Mouse (Mus musculus) CH12.LX (cell line): Measurements from ENCODE around the gene Plekhb2. TPM values are rescaled to one million over a fixed set of nuclear protein-coding genes. Genes with fewer than 3 reads are reported as not detected.

Experiments
- DNase-seq: peaks from one replicate; pipeline ENCODE4 v3.0.0-alpha.2; 2013; ENCODE audit errors: extremely low read depth
- H3K27ac ChIP-seq: 2 replicates; pipeline ENCODE4 v1.5.1; 2012; ENCODE audit warnings: low read depth, mild to moderate bottlenecking, control low read depth, moderate library complexity; ENCODE audit not compliant: insufficient read depth
- H3K27me3 ChIP-seq: replicated peaks from 2 replicates; pipeline ENCODE3; 2012; ENCODE audit warnings: inconsistent platforms
- H3K36me3 ChIP-seq, 2 experiments: replicated peaks in 1 of 2; 2 replicates each; pipeline versions ENCODE3 to v1.6.1; 2012; ENCODE audit warnings: inconsistent platforms in 1 of 2, low read length in 1 of 2, mild to moderate bottlenecking in 1 of 2, mixed read lengths in 1 of 2, moderate library complexity in 1 of 2; ENCODE audit not compliant: control insufficient read depth in 1 of 2, insufficient read depth in 1 of 2
- H3K4me1 ChIP-seq, 2 experiments: 2 replicates each; pipeline ENCODE4 v1.6.1; 2012; ENCODE audit warnings: inconsistent platforms in 1 of 2, moderate library complexity in 1 of 2; ENCODE audit not compliant: insufficient read depth in 2 of 2, control insufficient read depth in 1 of 2
- H3K4me2 ChIP-seq: 2 replicates; pipeline ENCODE4 v1.6.1; 2012; ENCODE audit warnings: low read depth, mild to moderate bottlenecking, control low read depth; ENCODE audit not compliant: poor library complexity, insufficient read depth, severe bottlenecking
- H3K4me3 ChIP-seq, 3 experiments: fragments of 150-350 bp in 1 of 3; sonication (generic) in 1 of 3; replicated peaks in 1 of 3; 2 replicates each; pipeline versions ENCODE3 to v1.5.1; 2011 to 2012; ENCODE audit warnings: low read depth in 2 of 3, low read length in 2 of 3, mild to moderate bottlenecking in 2 of 3, moderate library complexity in 2 of 3, control low read depth in 1 of 3, improper control_type of control experiment in 1 of 3, inconsistent platforms in 1 of 3, mixed read lengths in 1 of 3; ENCODE audit not compliant: poor library complexity in 1 of 3
- H3K79me2 ChIP-seq: replicated peaks from 2 replicates; pipeline ENCODE4 v1.6.1; 2012; ENCODE audit warnings: mild to moderate bottlenecking, moderate library complexity; ENCODE audit not compliant: control insufficient read depth, poor library complexity, insufficient read depth, severe bottlenecking; ENCODE audit errors: extremely low read depth
- H3K9ac ChIP-seq: 2 replicates; pipeline ENCODE4 v1.6.1; 2012; ENCODE audit warnings: low read depth, mild to moderate bottlenecking, control low read depth, moderate library complexity; ENCODE audit not compliant: insufficient read depth
- H3K9me3 ChIP-seq: replicated peaks from 2 replicates; pipeline ENCODE3; 2012; ENCODE audit warnings: low read length, inconsistent platforms, mixed read lengths
- BHLHE40 ChIP-seq: IDR thresholded peaks from 2 replicates; pipeline ENCODE4 v1.6.1; 2011; ENCODE audit warnings: mild to moderate bottlenecking, low read depth, low read length, improper control_type of control experiment
- CHD2 ChIP-seq: IDR thresholded peaks from 2 replicates; pipeline ENCODE4 v1.6.1; 2011; ENCODE audit warnings: low read length, improper control_type of control experiment
- E2F4 ChIP-seq: IDR thresholded peaks from 2 replicates; pipeline ENCODE4 v1.6.1; 2011; ENCODE audit warnings: low read depth, low read length, improper control_type of control experiment; ENCODE audit not compliant: insufficient replicate concordance
- ETS1 ChIP-seq: conservative IDR thresholded peaks from 2 replicates; pipeline ENCODE4 v1.6.1; 2012; ENCODE audit warnings: low read depth, mild to moderate bottlenecking, inconsistent platforms, low read length, improper control_type of control experiment, moderate library complexity
- GABPA ChIP-seq: IDR thresholded peaks from 2 replicates; pipeline ENCODE4 v1.6.1; 2012; ENCODE audit warnings: low read depth, low read length, improper control_type of control experiment, inconsistent platforms; ENCODE audit not compliant: insufficient replicate concordance
- IRF4 ChIP-seq: IDR thresholded peaks from 2 replicates; pipeline ENCODE4 v1.6.1; 2014; ENCODE audit warnings: low read depth, mild to moderate bottlenecking, inconsistent platforms, low read length, improper control_type of control experiment
- JUND ChIP-seq: conservative IDR thresholded peaks from 2 replicates; pipeline ENCODE4 v1.6.1; 2011; ENCODE audit warnings: low read depth, low read length, improper control_type of control experiment
- KAT2A ChIP-seq: IDR thresholded peaks from 2 replicates; pipeline ENCODE4 v1.6.1; 2012; ENCODE audit warnings: low read length, improper control_type of control experiment, inconsistent platforms; ENCODE audit not compliant: insufficient replicate concordance
- MAFK ChIP-seq: IDR thresholded peaks from 2 replicates; pipeline ENCODE4 v1.6.1; 2011; ENCODE audit warnings: low read length, improper control_type of control experiment; ENCODE audit not compliant: insufficient replicate concordance
- MAX ChIP-seq: IDR thresholded peaks from 2 replicates; pipeline ENCODE4 v1.6.1; 2011; ENCODE audit warnings: low read length, improper control_type of control experiment
- MAZ ChIP-seq: IDR thresholded peaks from 2 replicates; pipeline ENCODE4 v1.6.1; 2012; ENCODE audit warnings: low read depth, mild to moderate bottlenecking, inconsistent platforms, low read length, improper control_type of control experiment, moderate library complexity
- MEF2A ChIP-seq: IDR thresholded peaks from 2 replicates; pipeline ENCODE4 v1.6.1; 2014; ENCODE audit warnings: low read depth, mild to moderate bottlenecking, inconsistent platforms, low read length, improper control_type of control experiment, borderline replicate concordance
- MYC ChIP-seq: IDR thresholded peaks from 2 replicates; pipeline ENCODE4 v1.6.1; 2011; ENCODE audit warnings: low read depth, mild to moderate bottlenecking, improper control_type of control experiment, low read length
- NELFE ChIP-seq: IDR thresholded peaks from 2 replicates; pipeline ENCODE4 v1.6.1; 2011; ENCODE audit warnings: low read depth, low read length, improper control_type of control experiment
- PAX5 ChIP-seq: IDR thresholded peaks from 2 replicates; pipeline ENCODE4 v1.6.1; 2012; ENCODE audit warnings: low read length, inconsistent platforms, mixed read lengths
- POLR2AphosphoS2 ChIP-seq: IDR thresholded peaks from 2 replicates; pipeline ENCODE4 v1.6.1; 2011; ENCODE audit warnings: low read depth, low read length, improper control_type of control experiment
- RAD21 ChIP-seq: IDR thresholded peaks from 2 replicates; pipeline ENCODE4 v1.6.1; 2011; ENCODE audit warnings: low read depth, mild to moderate bottlenecking, low read length, improper control_type of control experiment, moderate library complexity
- SIN3A ChIP-seq: IDR thresholded peaks from 2 replicates; pipeline ENCODE4 v1.6.1; 2012; ENCODE audit warnings: low read length, improper control_type of control experiment, inconsistent platforms
- TBP ChIP-seq: conservative IDR thresholded peaks from 2 replicates; pipeline ENCODE4 v1.6.1; 2011; ENCODE audit warnings: low read depth, low read length, improper control_type of control experiment
- UBTF ChIP-seq: IDR thresholded peaks from 2 replicates; pipeline ENCODE4 v1.6.1; 2012; ENCODE audit warnings: low read depth, mild to moderate bottlenecking, inconsistent platforms, low read length, improper control_type of control experiment, moderate library complexity
- USF1 ChIP-seq: IDR thresholded peaks from 2 replicates; pipeline ENCODE4 v1.6.1; 2014; ENCODE audit warnings: low read depth, mild to moderate bottlenecking, inconsistent platforms, low read length, improper control_type of control experiment
- USF2 ChIP-seq: conservative IDR thresholded peaks from 2 replicates; pipeline ENCODE4 v1.6.1; 2011; ENCODE audit warnings: low read depth, low read length, improper control_type of control experiment
- ZC3H11A ChIP-seq: IDR thresholded peaks from 2 replicates; pipeline ENCODE4 v1.6.1; 2012; ENCODE audit warnings: low read depth, mild to moderate bottlenecking, inconsistent platforms, low read length, improper control_type of control experiment
- ZKSCAN1 ChIP-seq: IDR thresholded peaks from 2 replicates; pipeline ENCODE4 v1.6.1; 2012; ENCODE audit warnings: low read depth, inconsistent platforms, low read length, improper control_type of control experiment, borderline replicate concordance
- dilution Hi-C: fragments of 300-500 bp; cut with MboI; formaldehyde crosslinking; loops from 2 replicates; pipeline ENCODE4 v1.14.3; 2020; ENCODE audit warnings: low sequenced_read_pairs; ENCODE audit not compliant: extremely low pct_unique_long_range_greater_than_20kb, extremely low pct_ligation_motif_present
- in situ Hi-C: fragments of 300-500 bp; cut with MboI; formaldehyde crosslinking; loops from 3 replicates; pipeline ENCODE4 v1.14.3; 2019; ENCODE audit warnings: low sequenced_read_pairs, low pct_ligation_motif_present, low pct_unique_long_range_greater_than_20kb, mixed read lengths
- polyA plus RNA-seq: library from polyadenylated mRNA; unstranded; fragments of >175 nt; gene quantifications from 2 replicates; pipeline ENCODE4 v1.2.1, GENCODE M21; 2012; ENCODE audit warnings: low read depth; ENCODE audit not compliant: insufficient read length
- total RNA-seq, 2 experiments: library from RNA; depleted of rRNA; stranded (reverse); fragments of 300-350 nt in 1 of 2; fragments of >200 nt in 1 of 2; gene quantifications; 2 replicates each; pipeline ENCODE4 v1.2.3; 2012 to 2014

Gene Plekhb2
- total and polyA plus RNA-seq, 3 experiments, result 21.0 to 44.8 (median 23.8) TPM

- no peak for TF ChIP-seq ZKSCAN1
- TF ChIP-seq ZC3H11A, result no peak
- TF ChIP-seq JUND, result no peak
- TF ChIP-seq BHLHE40, result no peak
- TF ChIP-seq PAX5, result no peak
- no peak for TF ChIP-seq NELFE
- no peak for TF ChIP-seq MAZ
- no peak for TF ChIP-seq IRF4
- no peak for TF ChIP-seq UBTF
- no peak for TF ChIP-seq GABPA
- no peak for TF ChIP-seq RAD21
- TF ChIP-seq SIN3A, result no peak
- no peak for TF ChIP-seq USF2
- no peak for TF ChIP-seq KAT2A
- in situ Hi-C loops (no loop called here), dilution Hi-C loops (no loop called here)
- no peak overlapping the region for H3K9ac ChIP-seq
- H3K79me2 ChIP-seq, result peaks cover 83% of the 10 kb centered on the region
- H3K9me3 ChIP-seq, result no peaks in the 10 kb centered on the region
- H3K4me3 ChIP-seq, result no peak overlapping the region
- H3K4me1 ChIP-seq, result peaks cover 9 to 74% of the 10 kb centered on the region in 2 experiments; a peak in 3 of 4 replicates
- H3K36me3 ChIP-seq, result peaks cover 28 to 65% of the 10 kb centered on the region in 2 experiments
- no peak overlapping the region for H3K4me2 ChIP-seq
- no peaks in the 10 kb centered on the region for H3K27me3 ChIP-seq
- H3K27ac ChIP-seq, result no peak overlapping the region
- DNase-seq, result no peak
These were observed 14.9 kb upstream of the Plekhb2 start for GRCm38 (mm10) chr1:34834904-34835303.

GRCm38 (mm10) chr1:34837951-34838689 lies 11.7 kb upstream of the Plekhb2 start:
- H3K4me3 ChIP-seq, result no peak overlapping the region
- DNase-seq, result peak; percentile 35
- no peaks in the 10 kb centered on the region for H3K27me3 ChIP-seq
- peak overlapping the region; percentile 29; the same call in 1 of the 2 replicates for H3K4me2 ChIP-seq
- TF ChIP-seq UBTF, result no peak
- no peak for TF ChIP-seq CHD2
- TF ChIP-seq POLR2AphosphoS2, result no peak
- no peak for TF ChIP-seq TBP
- no peak for TF ChIP-seq SIN3A
- no peak for TF ChIP-seq MAFK
- no peak for TF ChIP-seq ETS1
- TF ChIP-seq USF2, result no peak
- TF ChIP-seq MAX, result no peak
- no peak for TF ChIP-seq PAX5
- no peak for TF ChIP-seq MEF2A
- TF ChIP-seq E2F4, result no peak
- TF ChIP-seq MYC, result no peak
- TF ChIP-seq USF1, result no peak
- no peak overlapping the region for H3K9ac ChIP-seq
- H3K27ac ChIP-seq, result no peak overlapping the region
- no peaks in the 10 kb centered on the region for H3K9me3 ChIP-seq
- dilution Hi-C loops, result no loop called here
- H3K4me1 ChIP-seq, result peaks cover 19 to 70% of the 10 kb centered on the region in 2 experiments
- in situ Hi-C loops, result no loop called here
- peaks cover 86% of the 10 kb centered on the region for H3K79me2 ChIP-seq
- H3K36me3 ChIP-seq, result peaks cover 15 to 41% of the 10 kb centered on the region in 2 experiments
